Mouse (Mus musculus): ENCODE data around the gene Gng8.

Gng8 gene

GRCm38 (mm10) chr7:16909909-16910308 is 18.3 kb downstream of the Gng8 start:
- DNase-seq, result no peak

GRCm38 (mm10) chr7:16911904-16912303 is 20.3 kb downstream of the Gng8 start:
- DNase-seq, result no peak

DNA sequence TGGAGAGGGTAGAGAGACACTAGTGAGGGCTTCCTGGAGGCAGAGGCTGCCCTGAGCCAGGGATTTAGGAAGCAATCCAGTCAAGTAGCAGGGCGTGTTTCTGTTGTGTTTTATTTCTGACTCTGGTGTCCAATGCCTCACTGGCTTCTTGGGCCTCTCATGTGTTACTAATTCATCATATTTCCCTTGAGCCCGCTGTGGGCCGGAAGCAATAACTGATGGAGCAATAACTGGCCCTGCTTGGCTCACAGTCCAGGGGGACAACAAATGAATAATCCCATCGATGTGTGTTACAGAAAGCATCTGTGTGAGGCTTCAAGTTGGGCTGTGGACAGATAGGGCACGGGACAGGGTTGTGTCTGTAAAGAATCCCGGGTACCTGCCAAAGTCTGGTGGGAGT is 20.8 kb downstream of the Gng8 start:
- DNase-seq, result no peak

DNA sequence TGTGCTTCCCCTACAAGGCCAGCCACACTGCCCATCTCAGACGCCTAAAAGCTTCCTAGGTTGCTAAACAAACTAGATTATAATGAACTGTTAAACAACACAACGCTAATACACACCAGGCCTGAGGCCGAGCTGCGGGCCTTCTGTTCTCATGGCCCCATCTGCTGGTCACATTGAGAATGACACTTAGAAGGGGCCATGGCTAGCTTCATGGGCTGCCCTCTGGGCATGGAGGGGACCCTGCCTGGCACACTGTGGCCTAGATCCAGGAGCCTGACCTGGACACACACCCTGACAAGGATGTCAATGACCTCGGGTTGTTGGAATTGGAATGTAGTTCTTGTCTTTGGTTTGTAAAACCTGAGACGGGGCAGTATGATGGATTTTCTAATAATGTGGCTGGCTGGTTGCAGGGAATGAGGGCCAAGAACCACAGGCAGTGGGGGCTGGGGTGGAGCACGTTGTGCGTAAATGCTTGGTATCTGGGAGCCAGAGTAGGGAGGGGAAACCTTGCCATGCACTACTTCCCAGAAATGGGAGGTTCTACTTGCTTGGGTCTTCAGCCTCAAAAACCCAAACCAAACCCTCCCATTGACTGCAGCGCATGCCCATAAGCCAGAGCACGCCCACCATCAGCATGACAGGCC is 22.3 kb downstream of the Gng8 start:
- peak; percentile 86 for DNase-seq

DNA sequence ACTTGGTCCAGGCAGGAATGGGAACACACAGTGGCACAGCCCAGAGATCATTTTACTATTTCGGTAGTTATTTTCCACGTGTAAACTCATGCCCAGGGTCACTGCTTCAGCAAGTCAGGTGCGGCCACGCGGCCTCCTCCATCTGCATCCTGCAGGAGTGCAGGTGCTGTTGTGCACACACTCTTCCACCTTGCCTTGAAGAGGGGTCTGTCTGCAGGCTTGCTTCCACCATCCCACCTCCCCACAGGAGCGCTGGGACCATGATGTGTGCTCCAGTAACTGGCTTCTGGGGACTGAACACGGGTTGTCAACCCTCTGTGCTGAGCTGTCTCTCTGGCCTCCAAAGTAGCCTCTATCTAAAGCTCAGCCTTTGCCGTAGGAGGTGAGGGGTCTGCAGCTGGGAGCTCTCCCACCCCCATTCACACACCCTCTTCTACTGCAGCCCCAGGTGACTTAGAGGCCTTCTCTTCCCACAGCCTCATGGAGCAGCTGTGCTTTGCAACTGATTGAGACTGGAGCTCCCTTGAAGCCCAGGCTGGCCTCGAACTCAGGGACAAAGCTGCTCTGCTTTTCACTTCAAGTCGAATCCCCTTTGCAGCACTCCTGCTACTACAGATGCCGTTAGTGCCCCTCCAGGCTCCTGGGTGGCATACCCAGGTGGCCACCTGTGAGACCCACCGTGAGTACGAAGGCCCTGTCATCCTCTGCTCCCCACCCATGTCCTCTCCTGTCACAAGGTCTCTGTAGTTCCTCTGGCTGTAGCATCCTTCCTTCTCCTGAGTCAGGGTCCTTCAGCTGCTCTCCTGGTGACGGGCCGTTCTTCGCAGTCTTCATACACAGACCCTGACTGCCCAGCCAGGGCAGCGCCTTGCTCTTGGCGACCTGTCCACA is 23.1 kb downstream of the Gng8 start:
- no peak for DNase-seq

- DNase-seq, result no peak
These were observed 24.1 kb downstream of the Gng8 start for GRCm38 (mm10) chr7:16915461-16916340.

DNA sequence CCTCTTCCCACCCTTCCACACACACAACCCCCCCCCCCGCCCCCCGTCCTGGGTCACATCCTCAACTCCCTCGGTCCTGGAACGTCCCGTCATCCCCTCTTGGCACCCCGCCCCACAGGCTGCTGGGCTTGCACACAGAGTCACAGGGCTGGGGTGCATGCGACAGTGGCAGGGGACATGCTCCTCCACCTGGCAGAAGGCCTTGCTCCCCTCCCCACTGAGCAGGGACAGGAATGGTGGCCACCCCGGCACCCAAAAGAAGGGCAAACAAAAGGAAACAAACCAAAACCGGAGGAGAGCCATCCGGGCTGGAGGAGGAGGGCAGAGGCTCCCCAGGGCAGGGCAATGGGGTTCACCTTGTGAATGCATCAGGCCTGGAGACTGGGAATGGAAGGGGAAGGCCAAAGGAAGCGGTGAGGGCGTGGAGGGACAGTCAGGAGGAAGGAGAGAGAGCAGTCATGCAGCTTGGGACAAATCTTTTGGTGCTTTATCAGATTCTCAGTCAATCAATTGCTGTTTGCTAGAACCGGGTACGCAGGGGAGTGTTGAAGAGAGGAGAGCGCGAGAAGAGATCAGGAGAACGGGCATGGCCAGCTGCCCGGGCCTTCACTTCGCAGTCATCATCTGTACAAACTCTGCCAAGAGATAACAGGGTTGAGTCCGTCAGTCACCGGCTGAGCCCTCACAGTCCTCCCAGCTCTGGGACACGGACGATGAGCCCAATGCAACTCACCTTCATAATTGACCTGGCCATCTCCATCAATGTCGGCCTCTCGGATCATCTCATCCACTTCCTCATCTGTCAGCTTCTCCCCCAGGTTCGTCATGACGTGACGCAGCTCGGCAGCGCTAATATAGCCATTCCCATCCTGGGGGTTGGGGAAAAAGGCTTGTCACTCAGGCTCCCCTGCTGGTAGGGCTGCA is 25.0 kb downstream of the Gng8 start:
- peak; percentile 63 for DNase-seq

GRCm38 (mm10) chr7:16917447-16917846 is 25.9 kb downstream of the Gng8 start:
- no peak for DNase-seq

DNA sequence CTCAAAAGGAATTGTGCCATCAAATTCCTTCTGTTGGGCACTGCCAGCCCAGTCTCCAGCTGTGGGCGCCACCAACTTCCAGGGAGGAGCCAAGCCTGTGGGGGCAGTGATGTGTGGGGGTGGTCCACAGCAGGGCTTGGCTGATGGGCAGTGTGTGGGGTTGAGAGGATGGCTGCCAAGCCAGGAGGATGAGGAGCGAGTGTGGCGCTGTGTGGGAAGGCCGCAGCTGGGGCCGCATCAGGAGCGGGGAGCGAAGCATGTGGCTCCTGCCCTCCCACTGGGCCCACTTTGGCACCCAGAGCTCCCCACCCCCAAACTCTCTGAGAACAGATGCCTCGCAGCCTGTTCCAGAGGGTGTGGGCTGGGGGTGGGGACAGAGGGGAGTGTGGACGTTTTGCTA is 26.4 kb downstream of the Gng8 start:
- no peak for DNase-seq

GRCm38 (mm10) chr7:16918670-16919069 is 27.1 kb downstream of the Gng8 start:
- DNase-seq, result no peak

DNA sequence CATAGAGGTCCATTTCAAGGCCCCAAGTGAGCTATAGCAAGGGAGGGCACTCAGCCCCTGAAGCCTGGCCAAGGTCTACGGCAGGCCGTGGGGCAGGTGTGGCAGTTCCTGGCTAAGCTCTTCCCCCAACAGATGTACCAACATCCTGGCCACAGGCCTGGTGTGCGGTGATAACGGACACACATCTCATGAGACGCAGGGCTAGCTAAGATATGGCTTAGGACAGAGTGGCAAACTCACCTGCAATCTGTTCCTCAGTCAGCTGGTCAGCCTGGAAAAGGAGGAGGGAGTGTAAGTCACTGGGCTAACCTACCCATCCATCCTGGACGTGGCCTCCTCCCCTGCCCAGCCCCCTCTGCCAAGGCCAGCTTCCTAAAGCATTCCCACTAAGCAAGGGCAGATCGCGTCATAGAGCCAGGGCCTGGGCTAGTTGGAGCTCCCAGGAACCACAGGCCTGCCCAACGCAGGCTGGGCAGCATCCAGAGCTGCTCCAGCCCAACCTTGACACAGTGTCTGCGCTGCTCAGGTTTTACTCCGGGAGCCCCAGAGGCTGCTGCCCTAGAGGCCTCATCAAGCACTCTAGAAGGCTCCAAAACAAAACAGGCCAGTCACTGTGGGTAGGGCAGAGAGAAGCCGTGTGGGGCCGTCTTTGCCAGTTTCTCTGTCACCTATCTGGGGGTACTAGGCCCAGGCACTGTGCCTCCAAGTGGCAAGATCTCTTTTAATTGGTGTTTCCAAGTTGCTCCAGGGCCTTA is 28.0 kb downstream of the Gng8 start:
- DNase-seq, result no peak

- no peak for DNase-seq
These were observed 28.6 kb downstream of the Gng8 start for GRCm38 (mm10) chr7:16920150-16920579.

DNA sequence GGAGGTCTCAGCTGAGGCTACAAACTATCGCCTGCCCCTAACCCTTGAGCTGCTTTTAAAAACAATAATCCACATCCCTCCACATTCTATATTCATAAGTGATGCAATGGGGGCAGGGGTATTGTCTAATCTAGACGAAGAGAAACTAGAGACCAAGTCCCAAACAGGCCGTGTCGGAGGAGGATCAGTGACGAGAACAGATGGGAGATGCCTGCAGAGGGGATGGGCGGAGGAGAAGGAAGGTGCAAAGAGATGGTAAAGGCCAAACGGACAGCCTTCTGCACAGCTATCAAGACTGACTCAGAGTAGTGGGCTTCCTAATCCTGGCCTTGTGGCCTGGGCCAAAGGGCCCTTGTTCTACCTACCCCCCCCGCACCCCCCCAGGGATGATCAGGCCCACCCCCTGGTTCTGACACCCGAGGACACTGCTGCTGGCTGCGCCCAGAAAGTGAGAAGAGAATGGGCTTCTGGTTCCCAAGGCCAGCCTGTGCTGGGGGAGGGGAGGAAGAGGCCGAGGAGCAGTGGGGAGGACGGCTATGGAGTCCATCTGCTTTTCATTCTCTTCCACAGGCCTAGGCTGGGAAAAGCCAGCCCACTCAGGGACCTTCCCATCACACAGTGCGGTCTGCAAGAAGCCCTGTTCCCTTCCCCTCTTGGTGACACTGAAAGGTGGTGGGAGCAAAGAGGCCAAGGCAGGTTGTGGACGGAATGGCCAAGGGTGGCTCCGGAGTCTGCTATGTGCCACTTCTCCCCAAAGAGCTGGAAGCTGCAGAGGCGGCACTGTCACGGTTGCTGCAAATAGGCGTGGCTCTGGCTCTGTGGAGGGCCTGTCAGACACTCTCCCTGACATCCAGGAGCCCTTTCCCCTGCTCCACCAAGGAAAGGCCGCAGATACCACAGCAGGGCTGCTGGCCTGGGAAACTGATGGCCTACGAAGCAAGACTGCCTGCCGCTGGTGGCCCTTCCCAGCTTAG is 29.5 kb downstream of the Gng8 start:
- no peak for DNase-seq

- no peak for DNase-seq
These were observed 30.3 kb downstream of the Gng8 start for GRCm38 (mm10) chr7:16921881-16922335.

DNA sequence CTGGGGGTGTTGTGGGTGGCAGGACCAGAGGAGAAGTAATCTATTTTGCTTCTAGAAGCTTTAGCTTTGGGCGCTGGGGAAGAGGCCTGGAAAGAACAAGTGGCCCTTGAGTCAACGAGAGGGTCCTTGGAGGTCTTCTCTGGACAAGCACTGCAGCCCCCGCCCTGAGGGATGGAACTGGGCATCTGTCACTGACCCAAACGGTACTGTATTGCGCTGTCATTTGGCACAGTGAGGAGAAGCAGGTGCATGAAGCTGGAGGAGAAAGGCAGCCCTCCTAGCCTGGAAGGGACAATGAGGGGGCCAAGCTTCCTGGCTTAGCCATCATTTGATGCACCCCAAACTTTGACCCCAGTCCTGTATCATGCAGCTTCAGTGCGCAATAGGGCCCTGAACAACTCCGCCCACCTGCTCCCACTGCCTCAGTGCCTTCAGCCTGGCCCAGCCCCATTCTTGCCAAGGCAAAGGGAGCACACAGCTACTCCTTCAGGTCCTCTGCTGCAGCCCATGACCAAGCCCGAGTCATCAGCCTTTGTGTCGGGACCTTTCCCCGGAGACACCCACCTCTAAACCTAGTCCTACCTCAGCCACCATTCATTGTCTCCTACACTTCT is 30.9 kb downstream of the Gng8 start:
- no peak for DNase-seq

DNA sequence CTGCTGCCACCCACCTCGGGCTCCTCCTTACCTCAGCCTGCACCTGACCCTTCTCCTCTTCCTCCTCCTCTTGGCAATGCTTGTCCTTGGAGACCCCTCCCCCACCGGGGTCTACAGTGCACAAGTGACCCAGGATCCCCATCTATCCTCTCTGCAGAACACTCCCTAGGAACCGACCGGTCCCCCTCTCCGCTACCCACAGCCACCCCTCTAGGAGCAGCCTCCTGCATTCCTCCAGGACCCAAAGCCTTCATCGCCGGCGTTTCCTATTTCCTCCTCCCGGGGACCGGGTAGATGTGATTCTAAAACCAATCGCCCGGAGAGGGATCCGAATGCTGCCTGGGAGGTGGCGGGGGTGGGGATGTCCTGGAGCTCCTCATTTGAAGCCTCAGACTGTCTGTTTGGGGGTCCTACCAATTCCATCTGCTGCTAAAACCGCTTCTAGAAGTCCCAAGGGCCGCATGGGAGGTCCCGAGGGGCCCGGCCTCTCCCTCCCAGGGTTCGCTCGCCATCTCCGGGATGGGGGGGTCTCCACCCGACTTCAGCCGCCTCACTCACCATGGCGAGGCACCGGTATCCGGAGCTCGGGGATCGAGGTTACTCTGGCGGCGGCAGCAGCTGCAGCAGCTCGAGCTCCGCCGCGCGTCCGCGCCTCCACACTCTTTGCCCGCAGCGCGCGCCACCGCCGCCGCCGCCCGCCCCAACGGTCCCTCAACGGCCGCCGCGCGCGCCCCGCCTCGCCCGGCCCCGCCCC is 31.9 kb downstream of the Gng8 start:
- peak; percentile 59 for DNase-seq

- peak; percentile 100 for DNase-seq
These were observed 32.6 kb downstream of the Gng8 start, which contains the start of gene Calm3 for GRCm38 (mm10) chr7:16924037-16924834. Calm3 (minus strand) TSS chr7:16924114.

DNA sequence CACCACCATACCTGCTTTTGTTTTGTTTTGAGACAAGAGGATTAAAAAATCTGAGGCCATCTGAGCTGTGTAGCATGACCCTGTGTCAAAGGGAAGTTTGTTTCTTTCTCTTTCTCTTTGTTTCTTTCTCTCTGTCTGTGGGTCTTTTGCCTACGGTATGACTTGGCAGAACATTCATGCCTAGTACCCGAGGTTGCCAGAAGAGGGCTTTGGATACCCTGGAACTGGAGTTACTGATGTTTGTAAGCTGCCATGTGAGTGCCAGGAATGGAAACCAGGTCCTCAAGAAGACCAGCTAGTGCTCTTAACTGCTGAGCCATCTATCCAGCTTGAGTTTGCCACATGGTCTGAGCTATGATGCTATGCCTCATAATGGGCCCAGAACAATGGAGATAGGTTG is 36.8 kb downstream of the Gng8 start:
- no peak for DNase-seq
